Mouse (Mus musculus) MN1 (cell line): ENCODE results near the gene Lgr4.

ENCODE experiments used
- DNase-seq: peaks from one replicate; pipeline ENCODE4 v3.0.0-alpha.2; 2016; ENCODE audit warnings: low spot score

Lgr4 gene

DNA sequence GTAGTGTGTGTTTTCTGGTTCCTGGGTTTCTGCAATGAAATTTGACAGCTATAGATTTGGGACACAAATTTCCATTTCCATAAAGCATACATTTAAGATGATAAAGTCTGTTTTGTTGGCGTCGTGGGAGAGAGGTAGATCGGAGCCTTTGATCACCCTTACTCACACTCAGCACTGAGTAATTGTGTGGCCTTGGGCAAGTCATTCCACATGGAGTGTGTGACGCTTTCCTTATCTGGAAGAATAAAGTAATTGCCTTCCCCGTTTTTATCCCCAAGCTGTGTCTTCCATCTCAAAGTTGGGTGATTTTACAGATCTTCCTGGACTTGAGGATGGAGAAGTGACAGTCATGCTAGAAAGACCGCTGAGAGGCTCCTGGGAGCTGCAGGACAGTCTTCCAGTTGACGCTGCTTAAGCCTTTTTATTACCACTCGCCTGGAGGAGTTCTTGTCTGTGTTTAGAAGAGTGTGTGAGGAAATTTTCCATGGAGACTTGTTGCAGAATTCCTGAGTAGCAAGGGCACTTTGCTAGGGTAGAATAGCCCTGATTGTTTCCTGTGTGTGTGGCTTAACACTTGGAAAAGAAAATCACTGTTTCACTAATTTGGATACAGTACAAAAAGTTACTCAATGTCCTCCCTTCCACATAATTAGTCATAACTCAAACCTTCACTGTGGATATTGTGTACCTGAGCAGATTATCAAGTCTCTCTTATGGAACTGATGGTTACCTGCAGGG is 4.0 kb downstream of the Lgr4 start:
- DNase-seq: no peak

DNA sequence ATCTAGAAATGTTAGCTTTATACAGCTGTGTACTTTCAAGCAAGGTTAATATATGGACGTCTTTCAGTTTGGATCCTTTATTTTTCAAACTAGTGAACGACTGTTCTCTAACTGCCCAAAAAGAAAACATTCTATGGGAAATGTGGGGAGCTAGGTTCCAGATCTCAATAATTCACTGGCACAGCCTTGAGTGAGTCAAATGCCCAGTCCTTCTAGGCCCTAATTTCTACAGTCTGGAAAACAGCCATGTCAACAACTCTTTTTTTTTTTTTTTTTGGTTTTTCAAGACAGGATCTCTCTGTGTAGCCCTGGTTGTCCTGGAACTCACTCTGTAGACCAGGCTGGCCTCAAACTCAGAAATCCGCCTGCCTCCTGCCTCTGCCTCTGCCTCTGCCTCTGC is 4.9 kb downstream of the Lgr4 start:
- DNase-seq: no peak

DNA sequence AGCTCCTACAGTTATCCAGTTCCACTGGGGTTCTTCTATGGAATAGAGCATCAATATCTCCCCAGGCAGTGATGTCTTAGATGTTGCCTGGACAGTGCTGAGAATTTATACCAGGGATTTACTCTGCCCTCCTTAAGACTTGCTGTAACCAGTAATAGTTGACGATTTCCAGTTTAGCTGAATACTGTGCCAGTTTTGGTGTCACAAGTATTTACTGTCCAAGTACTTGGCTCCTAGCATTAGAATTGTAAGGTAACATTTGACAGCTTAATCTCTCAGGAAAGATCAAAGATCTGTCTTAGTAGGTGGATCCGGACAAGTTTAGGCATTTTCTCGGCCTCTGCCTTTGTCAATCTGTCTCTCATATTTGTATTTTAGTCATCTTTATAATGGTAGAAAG is 5.6 kb downstream of the Lgr4 start:
- DNase-seq: no peak

- no peak for DNase-seq
Measured at GRCm38 (mm10) chr2:109923945-109924344, 6.5 kb downstream of the Lgr4 start.

DNA sequence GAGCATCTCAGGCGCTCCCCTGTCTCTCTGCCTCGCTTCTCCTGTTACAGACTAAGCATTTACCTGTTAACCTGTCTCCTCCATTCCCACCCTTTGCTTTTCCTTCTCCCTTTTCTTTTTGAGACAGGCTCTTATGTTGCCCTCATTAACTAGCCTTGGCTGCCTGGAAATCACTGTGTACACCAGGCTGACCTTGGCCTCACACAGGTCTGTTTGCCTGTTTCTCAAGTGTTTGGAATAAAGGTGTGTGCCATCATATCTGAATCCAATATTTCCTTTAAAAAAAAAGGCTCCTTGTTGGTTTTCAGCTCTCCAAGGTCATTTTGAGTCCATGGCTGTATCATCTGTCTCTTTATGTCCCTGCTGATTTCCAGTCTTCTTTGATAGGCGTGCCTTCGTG is 9.5 kb downstream of the Lgr4 start:
- no peak for DNase-seq

GRCm38 (mm10) chr2:109927446-109927845 is 10.0 kb downstream of the Lgr4 start:
- no peak for DNase-seq

DNA sequence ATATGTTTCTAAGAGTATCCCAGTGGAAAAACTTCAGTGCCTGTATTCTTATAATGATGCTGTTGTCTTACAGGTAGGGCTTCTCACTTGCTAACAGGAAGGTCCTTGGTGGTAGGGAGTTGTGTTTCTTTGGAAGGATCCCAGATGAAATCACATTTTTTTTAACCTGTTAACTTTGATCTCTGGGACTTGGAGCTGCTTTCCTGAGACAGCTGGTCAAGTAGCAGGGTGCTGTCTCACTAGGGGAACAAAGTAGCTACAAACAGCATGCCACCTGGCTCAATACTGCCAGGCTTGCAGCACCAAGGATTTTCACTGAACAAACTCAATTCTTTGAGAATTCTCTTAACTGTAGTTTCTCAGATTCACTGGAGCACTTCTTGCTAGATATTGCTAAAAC is 10.4 kb downstream of the Lgr4 start:
- no peak for DNase-seq

- DNase-seq: no peak
Measured at GRCm38 (mm10) chr2:109928791-109929190, 11.3 kb downstream of the Lgr4 start.

GRCm38 (mm10) chr2:109929256-109929655 is 11.8 kb downstream of the Lgr4 start:
- DNase-seq: no peak

DNA sequence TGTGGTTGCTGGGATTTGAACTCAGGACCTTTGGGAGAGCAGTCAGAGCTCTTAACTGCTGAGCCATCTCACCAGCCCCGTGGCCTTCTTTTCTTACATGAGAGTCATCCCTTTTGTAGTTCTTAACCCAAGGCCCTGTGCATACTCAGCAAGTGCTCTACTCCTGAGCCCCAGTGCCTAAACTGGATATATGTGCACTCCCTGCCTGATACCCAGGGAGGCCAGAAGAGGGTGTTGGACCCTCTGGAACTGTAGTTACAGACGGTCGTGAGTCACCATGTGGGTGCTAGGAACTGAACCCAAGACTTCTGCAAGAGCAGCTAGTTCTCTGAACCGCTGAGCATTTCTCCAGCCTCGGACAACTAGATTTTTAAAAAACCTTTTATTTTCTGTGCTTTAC is 12.9 kb downstream of the Lgr4 start:
- no peak for DNase-seq

DNA sequence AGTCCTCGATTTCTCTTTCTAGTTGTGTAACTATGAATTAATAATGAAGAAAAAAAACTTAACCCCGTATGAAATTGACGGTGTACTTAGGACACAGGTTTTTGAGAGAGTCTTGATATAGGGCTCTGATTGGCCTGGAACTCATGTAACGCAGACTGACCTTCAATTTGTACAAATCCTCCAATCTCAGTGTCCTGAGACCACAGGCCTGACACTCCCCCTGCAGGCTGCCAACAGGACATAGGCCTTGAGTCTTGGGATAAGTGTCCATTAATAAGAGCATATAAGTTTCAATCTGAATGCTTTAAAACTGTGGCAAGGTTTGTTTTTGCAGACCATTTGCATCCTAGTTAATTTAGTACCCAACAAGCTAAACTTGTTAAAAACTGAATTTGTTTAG is 13.3 kb downstream of the Lgr4 start:
- no peak for DNase-seq

DNA sequence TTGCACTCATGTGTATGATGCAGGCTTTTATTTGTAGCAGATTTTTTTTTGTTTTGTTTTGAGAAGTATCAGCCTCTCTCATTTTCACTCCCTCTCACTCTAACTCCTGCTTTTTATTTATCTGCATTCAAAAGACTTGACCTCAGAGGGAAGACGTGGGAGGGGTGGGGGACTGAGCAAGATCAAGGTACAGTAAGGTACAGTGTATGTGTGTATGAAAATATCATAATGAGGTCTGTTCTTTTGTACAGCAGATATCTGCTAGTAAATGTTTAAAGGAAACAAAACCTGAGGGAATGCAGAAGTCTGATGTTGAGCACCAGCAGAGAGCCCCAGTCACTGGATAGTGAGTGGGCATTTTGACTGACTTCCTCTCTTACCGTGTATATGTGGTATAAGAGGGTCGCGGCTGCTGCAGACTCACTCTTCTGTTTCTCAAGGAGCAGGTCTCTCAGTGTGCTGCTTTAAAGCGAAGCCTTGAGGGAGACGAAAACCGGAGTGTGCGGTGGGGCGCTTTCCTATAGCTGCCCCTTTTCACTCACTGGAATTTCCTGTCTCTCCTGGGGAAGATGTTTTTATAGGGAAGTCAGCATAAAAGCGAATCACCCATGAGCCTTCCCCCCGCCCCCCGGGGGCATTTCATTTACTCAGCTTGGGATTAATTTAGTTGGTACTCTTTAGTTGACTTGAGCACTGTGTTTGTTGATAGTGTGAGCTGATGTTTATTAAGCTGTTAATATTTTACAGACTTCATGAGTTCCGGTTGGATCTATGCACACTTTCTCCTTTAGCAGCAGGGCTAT is 14.7 kb downstream of the Lgr4 start:
- no peak for DNase-seq

- no peak for DNase-seq
Measured at GRCm38 (mm10) chr2:109933151-109933550, 15.7 kb downstream of the Lgr4 start.

- DNase-seq: no peak
Measured at GRCm38 (mm10) chr2:109934086-109934485, 16.6 kb downstream of the Lgr4 start.

GRCm38 (mm10) chr2:109935194-109935593 is 17.7 kb downstream of the Lgr4 start:
- no peak for DNase-seq

GRCm38 (mm10) chr2:109935754-109936409 is 18.4 kb downstream of the Lgr4 start:
- no peak for DNase-seq

- DNase-seq: no peak
Measured at GRCm38 (mm10) chr2:109936410-109936755, 18.9 kb downstream of the Lgr4 start.

- no peak for DNase-seq
Measured at GRCm38 (mm10) chr2:109941973-109942444, 24.6 kb downstream of the Lgr4 start.

DNA sequence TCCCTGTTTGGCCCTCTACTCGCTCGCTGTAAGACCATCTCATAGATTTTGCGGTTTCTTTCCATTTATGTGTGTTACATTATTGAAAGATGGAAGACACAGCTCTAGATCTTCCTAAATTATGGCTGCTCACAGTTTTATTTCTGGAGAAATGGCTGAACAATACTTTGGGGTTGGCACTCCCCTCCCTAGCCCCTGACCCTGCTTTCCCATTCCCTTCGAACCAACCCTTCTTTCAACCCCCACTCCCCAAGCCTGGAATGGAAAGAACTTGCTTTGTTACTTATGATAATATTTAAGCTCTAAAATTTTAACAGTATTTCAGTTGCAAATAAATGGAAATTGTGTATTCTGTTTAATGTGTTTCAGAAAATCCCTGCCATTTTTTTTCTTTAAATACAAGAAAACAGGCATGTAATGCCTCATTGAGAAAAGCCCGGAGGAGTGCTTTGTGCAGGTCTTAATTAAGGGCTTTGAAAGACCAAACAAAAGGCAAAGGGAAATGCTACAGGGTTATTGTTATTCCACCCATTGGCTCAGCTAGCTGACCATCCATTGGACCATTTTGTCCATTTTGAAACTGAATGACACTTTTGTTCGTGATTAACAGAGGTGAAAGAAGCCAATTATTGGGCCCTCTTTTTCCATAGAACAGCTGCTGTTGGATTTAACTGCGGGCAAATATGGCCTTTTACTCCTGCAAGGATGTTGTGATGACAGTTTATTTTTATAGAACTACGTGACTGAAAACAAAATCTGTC is 25.5 kb downstream of the Lgr4 start:
- no peak for DNase-seq

- no peak for DNase-seq
Measured at GRCm38 (mm10) chr2:109944995-109945394, 27.5 kb downstream of the Lgr4 start.

- DNase-seq: no peak
Measured at GRCm38 (mm10) chr2:109945532-109945931, 28.1 kb downstream of the Lgr4 start.

GRCm38 (mm10) chr2:109946426-109946825 is 29.0 kb downstream of the Lgr4 start:
- no peak for DNase-seq
